In the genomic region with DNA sequence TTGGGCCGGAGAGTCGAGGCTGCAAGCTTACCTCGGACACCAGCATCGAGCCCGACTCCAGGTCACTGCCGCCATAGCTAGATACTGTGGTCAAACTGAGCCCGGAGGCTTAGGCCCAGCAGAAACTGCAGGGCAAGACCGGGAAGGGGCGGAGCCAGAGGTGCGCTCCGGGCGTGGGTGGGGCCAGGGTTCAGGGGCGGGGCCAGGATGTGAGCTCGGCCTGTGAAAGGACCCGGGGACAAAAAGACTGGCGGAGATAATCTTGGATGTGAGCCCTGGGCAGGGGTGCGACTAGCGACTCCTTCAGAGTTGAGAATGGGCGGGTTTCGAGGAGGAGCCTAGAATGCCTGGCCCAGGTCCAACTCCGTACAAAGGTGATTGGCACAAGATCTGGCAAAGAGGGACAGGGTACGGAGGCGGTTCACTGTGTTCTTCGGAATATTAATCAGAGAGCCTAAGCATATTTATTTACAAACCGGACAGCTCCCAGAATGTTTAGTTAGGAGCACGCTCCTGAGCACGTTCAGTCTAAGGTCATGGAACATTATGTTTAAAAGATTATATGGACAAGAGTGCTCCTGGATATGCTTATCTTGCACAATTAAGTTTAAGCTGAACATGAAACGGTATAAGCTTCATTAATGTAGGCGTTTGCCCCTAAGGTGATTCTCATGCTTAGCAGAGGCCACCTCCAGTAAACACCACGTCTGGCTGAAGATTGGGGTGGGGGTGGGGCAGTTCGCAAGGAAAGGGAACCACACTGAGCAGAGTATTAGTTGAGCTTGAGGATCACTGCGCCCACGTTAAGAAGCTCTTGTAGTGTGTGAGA, we compare ENCODE assay signal across 8 mouse cellular contexts. TPM values are rescaled to one million over a fixed set of nuclear protein-coding genes. Genes with fewer than 3 reads are reported as not detected.
DNase-seq lines count a peak whose midpoint lies in the region; ATAC-seq and TF ChIP-seq lines count a peak whose summit lies in the region.

No protein-coding gene starts in this region.

- 0 out of 4 replicates have a peak, but pooled peaks of 1 of the 2 experiments have one; percentile 13 for TF ChIP-seq EP300 in MEL (IDR thresholded peaks at IDR 0.05; ENCODE audit: low read depth in 1 of 2, low read length in 2 of 2)

- peak overlapping the region; percentile 76 for H3K4me2 ChIP-seq in forebrain, postnatal 0 days (ENCODE audit: low read depth)
- peak overlapping the region; percentile 74 for H3K4me2 ChIP-seq in lung, embryonic 15.5 days

- peaks cover 0 to 35% of the 10 kb centered on the region in 2 experiments; a peak in 2 of 4 replicates for H3K36me3 ChIP-seq in MEL (ENCODE audit: control insufficient read depth in 1 of 2, insufficient read depth in 2 of 2, low read length in 2 of 2)
- H3K36me3 ChIP-seq in forebrain, postnatal 0 days (ENCODE audit: insufficient read depth), result peaks cover 8% of the 10 kb centered on the region; the same call in 1 of the 2 replicates
- H3K36me3 ChIP-seq in lung, embryonic 15.5 days, result peaks cover 7% of the 10 kb centered on the region

- DNase-seq in MEL (ENCODE audit: low read depth, low spot score), result peak; percentile 99
- DNase-seq in cerebellum, adult 2 months, result peak; percentile 91
- peak; percentile 91 for DNase-seq in forebrain, postnatal 0 days
- peak; percentile 98 for DNase-seq in heart, postnatal 4 days
- peak; percentile 86 to 91 for DNase-seq in layer of hippocampus, adult 8-10 months (ENCODE audit: low spot score in 2 of 2)
- peak; percentile 96 for DNase-seq in ovary, adult 18-20 months (ENCODE audit: low spot score)
- peak; percentile 87 for DNase-seq in thymus, postnatal 0 days (ENCODE audit: low spot score)

- peak overlapping the region; percentile 68 to 92 for H3K4me3 ChIP-seq in MEL (ENCODE audit: control insufficient read depth in 1 of 2, insufficient read depth in 1 of 2, low read depth in 2 of 2, low read length in 2 of 2)
- peak overlapping the region; percentile 55 for H3K4me3 ChIP-seq in cerebellum, adult 2 months (replicated peaks; ENCODE audit: insufficient read depth, low read depth, low read length)
- peak overlapping the region; percentile 57 for H3K4me3 ChIP-seq in forebrain, postnatal 0 days (ENCODE audit: low read depth, low read length)
- H3K4me3 ChIP-seq in lung, embryonic 15.5 days, result peak overlapping the region; percentile 63

- ATAC-seq in forebrain, postnatal 0 days, result peak; percentile 95
- peak; percentile 98 for ATAC-seq in lung, embryonic 15.5 days (ENCODE audit: borderline replicate concordance, extremely low read depth, low FRiP score, low TSS enrichment)

- no peaks in the 10 kb centered on the region for H3K27me3 ChIP-seq in MEL (ENCODE audit: control insufficient read depth in 1 of 2, insufficient read depth in 2 of 2, low read length in 2 of 2)
- H3K27me3 ChIP-seq in cerebellum, adult 2 months (ENCODE audit: control insufficient read depth, insufficient read depth, low read length), result no peaks in the 10 kb centered on the region
- no peaks in the 10 kb centered on the region for H3K27me3 ChIP-seq in forebrain, postnatal 0 days (ENCODE audit: insufficient read depth, low read length)
- no peaks in the 10 kb centered on the region for H3K27me3 ChIP-seq in lung, embryonic 15.5 days

- H3K79me2 ChIP-seq in MEL (ENCODE audit: control insufficient read depth, insufficient read depth, low read length, poor library complexity), result peaks cover 4% of the 10 kb centered on the region

- TF ChIP-seq RAD21 in MEL (IDR thresholded peaks at IDR 0.05; ENCODE audit: low read depth, low read length), result no peak

- TF ChIP-seq POLR2A in MEL (IDR thresholded peaks at IDR 0.05; ENCODE audit: control insufficient read depth in 1 of 2, insufficient read depth in 1 of 2, low read depth in 1 of 2, low read length in 2 of 2, poor library complexity in 1 of 2), result peak; percentile 66 to 74; a peak in 2 of 4 replicates
- TF ChIP-seq POLR2A in cerebellum, adult 2 months (IDR thresholded peaks at IDR 0.05; ENCODE audit: borderline replicate concordance, insufficient read depth, low read length), result peak; percentile 56; the same call in 1 of the 2 replicates

- under 1% methylated on average over 33 of the region's 33 CpGs for WGBS in cerebellum, adult 2 months
- 1% methylated on average over 33 of the region's 33 CpGs for WGBS in forebrain, postnatal 0 days
- WGBS in lung, embryonic 15.5 days, result 2% methylated on average over 33 of the region's 33 CpGs

- peak overlapping the region; percentile 91 for H3K9ac ChIP-seq in MEL (ENCODE audit: control insufficient read depth, low read depth, low read length, poor library complexity, severe bottlenecking)
- peak overlapping the region; percentile 74 for H3K9ac ChIP-seq in forebrain, postnatal 0 days
- peak overlapping the region; percentile 82 for H3K9ac ChIP-seq in lung, embryonic 15.5 days

- H3K27ac ChIP-seq in MEL (ENCODE audit: control insufficient read depth, low read depth, low read length), result peak overlapping the region; percentile 71
- peak overlapping the region; percentile 54 for H3K27ac ChIP-seq in cerebellum, adult 2 months (ENCODE audit: insufficient read depth, low read length)
- H3K27ac ChIP-seq in forebrain, postnatal 0 days (ENCODE audit: low read depth, low read length), result peak overlapping the region; percentile 62
- H3K27ac ChIP-seq in lung, embryonic 15.5 days, result peak overlapping the region; percentile 93

- no peak for TF ChIP-seq CTCF in MEL (IDR thresholded peaks at IDR 0.05 in 2 of 3, conservative IDR thresholded peaks at IDR 0.05 in 1 of 3; ENCODE audit: control insufficient read depth in 1 of 3, insufficient read depth in 1 of 3, low read depth in 2 of 3, low read length in 3 of 3, poor library complexity in 1 of 3, severe bottlenecking in 1 of 3)
- no peak for TF ChIP-seq CTCF in cerebellum, adult 2 months (IDR thresholded peaks at IDR 0.05; ENCODE audit: borderline replicate concordance, insufficient read depth, low read depth, low read length)
- TF ChIP-seq CTCF in forebrain, postnatal 0 days (IDR thresholded peaks at IDR 0.05; ENCODE audit: low read depth), result no peak

- H3K9me3 ChIP-seq in MEL (replicated peaks; ENCODE audit: insufficient read depth, low read length), result no peaks in the 10 kb centered on the region
- H3K9me3 ChIP-seq in forebrain, postnatal 0 days (ENCODE audit: low read length), result no peaks in the 10 kb centered on the region
- no peaks in the 10 kb centered on the region for H3K9me3 ChIP-seq in lung, embryonic 15.5 days

- peaks cover 17 to 20% of the 10 kb centered on the region in 2 experiments for H3K4me1 ChIP-seq in MEL (ENCODE audit: control insufficient read depth in 1 of 2, insufficient read depth in 2 of 2, low read length in 2 of 2)
- H3K4me1 ChIP-seq in cerebellum, adult 2 months (ENCODE audit: control insufficient read depth, insufficient read depth, low read length), result no peaks in the 10 kb centered on the region
- peaks cover 8% of the 10 kb centered on the region; the same call in 1 of the 2 replicates for H3K4me1 ChIP-seq in forebrain, postnatal 0 days (ENCODE audit: insufficient read depth)
- peaks cover 21% of the 10 kb centered on the region for H3K4me1 ChIP-seq in lung, embryonic 15.5 days

TF ChIP-seq in MEL, 35 proteins besides CTCF, POLR2A, EP300 and RAD21 (continues in another document):
- TF ChIP-seq NELFE (IDR thresholded peaks at IDR 0.05; ENCODE audit: low read depth, low read length) (peak; percentile 68), GATA1 (IDR thresholded peaks at IDR 0.05; ENCODE audit: low read depth, low read length) (no peak), MYC (IDR thresholded peaks at IDR 0.05; ENCODE audit: low read depth, low read length) (no peak), MAZ (IDR thresholded peaks at IDR 0.05; ENCODE audit: low read depth, low read length) (peak; percentile 47; the same call in 1 of the 2 replicates), MXI1 (IDR thresholded peaks at IDR 0.05; ENCODE audit: low read depth, low read length) (peak; percentile 3; the same call in 1 of the 2 replicates), HCFC1 (IDR thresholded peaks at IDR 0.05; ENCODE audit: low read depth, low read length) (peak; percentile 47), MYB (IDR thresholded peaks at IDR 0.05; ENCODE audit: low read depth, low read length) (no peak), MAX (IDR thresholded peaks at IDR 0.05; ENCODE audit: low read length) (peak; percentile 47; the same call in 1 of the 2 replicates), USF1 (IDR thresholded peaks at IDR 0.05; ENCODE audit: low read depth, low read length) (no peak), JUND (IDR thresholded peaks at IDR 0.05; ENCODE audit: low read depth, low read length) (no peak), TBP (IDR thresholded peaks at IDR 0.05; ENCODE audit: low read depth, low read length) (0 out of 2 replicates have a peak, but pooled peaks have one; percentile 37), ZKSCAN1 (IDR thresholded peaks at IDR 0.05; ENCODE audit: low read depth, low read length) (no peak), BHLHE40 (IDR thresholded peaks at IDR 0.05; ENCODE audit: borderline replicate concordance, low read depth, low read length) (0 out of 2 replicates have a peak, but pooled peaks have one; percentile 9)

RNA-seq across cellular contexts. Expression of a gene that starts 30.6 kb away (rescaled TPM):
- 0.35 TPM in 1 of 2 replicates, not detected in the other for total RNA-seq in MEL (2012; rRNA removed)
- under 1 TPM in 1 of 2 experiments, not detected in 1; 0.93 TPM for polyA plus RNA-seq in MEL (2012; ENCODE audit: insufficient read depth in 1 of 2, insufficient read length in 2 of 2, low read depth in 1 of 2, low replicate concordance in 2 of 2, missing spikeins in 1 of 2)
- polyA plus RNA-seq in cerebellum, adult 2 months (2012; rRNA removed), result 0.15 and 0.36 TPM in 2 replicates
- 0.31 TPM in 1 of 2 replicates, not detected in the other for total RNA-seq in forebrain, postnatal 0 days (2014; rRNA removed)
- 0.23 TPM in 1 of 2 replicates, not detected in the other for polyA plus RNA-seq in forebrain, postnatal 0 days (2015; fragmentation: Nextera tagmentation; extraction: Ambion mirVana)
- total RNA-seq in heart, postnatal 4 days (2021), result 1 to 10 TPM; 1.8 to 2.1 TPM
- 1 to 10 TPM in 2 of 4 experiments, under 1 TPM in 2; 0.83 to 2.4 (median 1.3) TPM for total RNA-seq in layer of hippocampus, adult 8-10 months (2022)
- polyA plus RNA-seq in lung, embryonic 15.5 days (2015; fragmentation: Nextera tagmentation; extraction: Ambion mirVana), result 0.59 and 1.0 TPM in 2 replicates
- 0.24 and 0.53 TPM in 2 replicates for polyA plus RNA-seq in thymus, postnatal 0 days (2015; fragmentation: Nextera tagmentation; extraction: Ambion mirVana)

RNA-seq across cellular contexts. Expression of a gene that starts 32.7 kb away (rescaled TPM):
- 70.2 and 74.8 TPM in 2 replicates for total RNA-seq in MEL (2012; rRNA removed)
- 10 to 100 TPM in 1 of 2 experiments, not detected in 1; 81.1 TPM for polyA plus RNA-seq in MEL (2012; ENCODE audit: insufficient read depth in 1 of 2, insufficient read length in 2 of 2, low read depth in 1 of 2, low replicate concordance in 2 of 2, missing spikeins in 1 of 2)
- 58.6 and 60.5 TPM in 2 replicates for polyA plus RNA-seq in cerebellum, adult 2 months (2012; rRNA removed)
- 102 and 116 TPM in 2 replicates for total RNA-seq in forebrain, postnatal 0 days (2014; rRNA removed)
- polyA plus RNA-seq in forebrain, postnatal 0 days (2015; fragmentation: Nextera tagmentation; extraction: Ambion mirVana), result 103 and 104 TPM in 2 replicates
- total RNA-seq in heart, postnatal 4 days (2021), result 100 to 1,000 TPM; 251 to 275 TPM
- total RNA-seq in layer of hippocampus, adult 8-10 months (2022), result 10 to 100 TPM; 47.5 to 66.6 (median 50.9) TPM
- 137 and 144 TPM in 2 replicates for polyA plus RNA-seq in lung, embryonic 15.5 days (2015; fragmentation: Nextera tagmentation; extraction: Ambion mirVana)
- 146 and 165 TPM in 2 replicates for polyA plus RNA-seq in thymus, postnatal 0 days (2015; fragmentation: Nextera tagmentation; extraction: Ambion mirVana)

Comparison
In these comparisons a context has a peak if more than half of its experiments do, and no peak if none do; other contexts are left out.
1. Peak in every context shown above with its lines: DNase-seq, ATAC-seq, H3K4me3 ChIP-seq and H3K27ac ChIP-seq.